Mouse (Mus musculus) bone marrow, adult 2 months (tissue): ENCODE data around the gene Accs.

ENCODE experiments used
- CTCF ChIP-seq: fragments of 200-500 bp; IDR thresholded peaks from 2 replicates; pipeline ENCODE4 v1.5.1; 2011; ENCODE audit warnings: low read length, control low read depth; ENCODE audit not compliant: control insufficient read depth, insufficient read depth
- POLR2A ChIP-seq: fragments of 200-500 bp; IDR thresholded peaks from 2 replicates; pipeline ENCODE4 v1.6.1; 2011; ENCODE audit warnings: low read depth, mild to moderate bottlenecking, control low read depth, low read length, borderline replicate concordance; ENCODE audit not compliant: control insufficient read depth

GRCm38 (mm10) chr2:93797162-93797795 is 52.5 kb downstream of the Accs start:
- no peak for TF ChIP-seq POLR2A
- no peak for TF ChIP-seq CTCF
